Mouse (Mus musculus): ENCODE data around the gene Gon7. TPM values are rescaled to one million over a fixed set of nuclear protein-coding genes. Genes with fewer than 3 reads are reported as not detected.

Gon7 gene
- polyA plus RNA-seq (2015; fragmentation: Nextera tagmentation; extraction: Ambion mirVana): 29.3 and 34.0 TPM in 2 replicates

DNA sequence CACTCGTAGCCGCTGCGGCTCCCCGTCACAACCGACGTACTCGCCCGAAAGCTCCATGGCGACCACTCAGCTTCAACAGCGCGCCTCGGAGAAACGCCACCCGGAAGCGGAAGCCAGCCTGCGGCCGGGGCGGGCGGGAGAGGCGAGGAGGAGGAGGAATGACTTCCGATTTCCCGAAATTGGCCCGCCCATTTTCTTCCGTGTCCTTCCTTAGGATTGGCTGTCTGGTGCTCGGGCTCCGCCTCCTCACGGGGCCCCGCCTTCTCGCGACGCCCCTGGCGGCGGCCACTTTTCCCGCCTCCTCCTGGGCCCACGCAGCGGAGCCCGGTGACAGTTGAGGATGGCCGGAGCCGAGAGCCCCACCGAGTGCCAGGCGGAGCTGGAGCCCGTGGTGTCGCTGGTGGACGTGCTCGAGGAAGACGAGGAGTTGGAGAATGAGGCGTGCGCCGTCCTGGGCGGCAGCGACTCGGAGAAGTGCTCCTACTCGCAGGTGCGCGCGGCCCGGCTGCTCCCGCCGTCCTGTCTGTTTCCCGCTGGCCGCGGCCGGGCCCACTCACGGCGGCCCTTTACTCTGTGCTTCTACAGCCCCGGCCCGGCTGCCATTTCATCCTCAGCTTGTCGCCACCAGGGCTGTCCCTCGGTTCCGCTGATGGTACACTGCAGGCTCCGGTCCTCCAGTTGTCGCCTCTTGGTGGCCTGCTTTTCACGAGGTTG, at the start of gene Gon7, which contains the start of the genes Gm28051 and Ubr7:
Gene Gon7 (minus strand): TSS at position 115 of the 714 bp plus-strand sequence.
Gene Gm28051 (minus strand): TSS at position 77 of the 714 bp plus-strand sequence.
Gene Ubr7 (plus strand): TSS at position 279 of the 714 bp plus-strand sequence.
- Histone ChIP-seq H3K27ac (ENCODE audit: low read length) (peak within 1 kb of the TSS; percentile 82), H3K36me3 (ENCODE audit: insufficient read depth, low read length) (peaks cover 4% of the 10 kb centered on the region; the same call in 1 of the 2 replicates), H3K4me1 (ENCODE audit: insufficient read depth, low read length) (peaks cover 15% of the 10 kb centered on the region), H3K4me2 (replicated peaks; ENCODE audit: low read depth, low read length) (peak within 1 kb of the TSS; percentile 79), H3K27me3 (ENCODE audit: insufficient read depth, low read length) (no peaks in the 10 kb centered on the region), H3K9me3 (ENCODE audit: low read length) (no peaks in the 10 kb centered on the region), H3K9ac (replicated peaks; ENCODE audit: low read length) (peak within 1 kb of the TSS; percentile 79), H3K4me3 (ENCODE audit: low read length) (peak within 1 kb of the TSS; percentile 79)
- peak; percentile 96 for ATAC-seq (ENCODE audit: low FRiP score, low TSS enrichment)
- WGBS: under 1% methylated on average over 73 of the region's 73 CpGs

DNA sequence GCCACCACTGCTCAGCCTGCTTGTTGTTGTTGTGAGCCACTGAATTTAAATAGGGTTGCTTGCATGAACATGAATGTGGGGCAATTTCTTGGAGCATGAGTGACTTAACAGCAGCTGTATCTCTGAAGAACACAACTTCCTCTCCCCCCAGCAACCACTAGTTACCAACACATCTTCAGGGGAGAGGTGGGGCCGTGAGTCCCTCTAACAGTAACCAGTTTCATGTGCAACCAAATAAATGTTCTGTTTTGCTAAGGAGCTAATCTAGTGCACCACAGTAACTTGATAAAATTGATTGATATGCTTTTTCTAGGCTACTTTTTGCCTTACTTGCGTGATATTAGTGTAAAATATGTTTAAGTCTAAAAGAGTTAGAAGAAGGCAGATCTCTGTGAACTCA, 41.9 kb upstream of the Gon7 start:
- ATAC-seq (ENCODE audit: low FRiP score, low TSS enrichment): no peak
- H3K4me3 ChIP-seq (ENCODE audit: low read length): no peak overlapping the region
- peaks cover 8% of the 10 kb centered on the region; the same call in 1 of the 2 replicates for H3K36me3 ChIP-seq (ENCODE audit: insufficient read depth, low read length)
- WGBS: 88% methylated on average over 2 of the region's 2 CpGs
- no peaks in the 10 kb centered on the region for H3K4me1 ChIP-seq (ENCODE audit: insufficient read depth, low read length)
- no peak overlapping the region for H3K27ac ChIP-seq (ENCODE audit: low read length)
- no peak overlapping the region for H3K9ac ChIP-seq (replicated peaks; ENCODE audit: low read length)
- no peak overlapping the region for H3K4me2 ChIP-seq (replicated peaks; ENCODE audit: low read depth, low read length)
- H3K27me3 ChIP-seq (ENCODE audit: insufficient read depth, low read length): no peaks in the 10 kb centered on the region
- H3K9me3 ChIP-seq (ENCODE audit: low read length): no peaks in the 10 kb centered on the region

DNA sequence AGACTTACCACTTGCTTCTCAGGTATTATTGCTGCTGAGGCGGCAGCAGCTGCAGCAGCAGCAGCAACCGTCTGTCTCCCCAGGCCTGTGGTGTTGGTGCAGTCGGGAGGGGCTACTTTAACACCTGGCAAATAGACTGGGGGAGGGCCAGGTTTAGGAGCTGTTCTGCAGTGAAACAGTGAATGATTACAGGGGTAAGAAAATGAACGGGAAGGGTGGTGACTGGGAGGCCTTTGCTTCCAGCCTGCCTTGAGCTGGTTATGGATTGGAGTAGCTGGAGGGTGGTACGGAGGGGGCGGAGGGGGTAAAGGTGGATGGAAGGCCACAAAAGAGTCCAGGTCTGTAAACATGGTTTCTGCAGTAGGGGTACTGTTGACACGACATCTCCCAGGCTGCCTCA, 30.3 kb upstream of the Gon7 start:
- WGBS: 79% methylated on average over 7 of the region's 7 CpGs
- Histone ChIP-seq H3K36me3 (ENCODE audit: insufficient read depth, low read length) (peaks cover 53% of the 10 kb centered on the region), H3K9me3 (ENCODE audit: low read length) (no peaks in the 10 kb centered on the region), H3K27me3 (ENCODE audit: insufficient read depth, low read length) (no peaks in the 10 kb centered on the region), H3K4me3 (ENCODE audit: low read length) (no peak overlapping the region), H3K4me1 (ENCODE audit: insufficient read depth, low read length) (no peaks in the 10 kb centered on the region), H3K4me2 (replicated peaks; ENCODE audit: low read depth, low read length) (no peak overlapping the region), H3K27ac (ENCODE audit: low read length) (no peak overlapping the region), H3K9ac (replicated peaks; ENCODE audit: low read length) (no peak overlapping the region)
- ATAC-seq (ENCODE audit: low FRiP score, low TSS enrichment): no peak

DNA sequence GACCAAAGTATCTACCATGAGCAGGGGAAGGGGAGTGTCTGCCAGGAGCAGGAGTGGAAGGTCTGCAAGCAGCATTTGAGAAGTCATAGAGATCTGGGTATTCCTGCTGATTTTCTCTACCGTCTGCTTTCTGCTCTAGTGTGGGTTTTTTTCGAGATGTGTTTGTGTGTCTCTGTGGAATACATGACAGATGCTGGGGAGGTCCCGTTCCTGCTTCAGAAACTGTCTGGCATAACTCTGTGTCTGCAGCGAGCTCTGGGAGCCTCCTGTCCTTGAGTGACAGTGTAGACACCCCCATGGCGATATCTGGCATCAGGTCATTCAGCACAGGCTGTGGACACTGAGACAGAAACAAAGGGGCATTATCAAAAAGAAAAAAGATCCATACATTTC, 28.0 kb upstream of the Gon7 start:
- Histone ChIP-seq H3K4me2 (replicated peaks; ENCODE audit: low read depth, low read length) (no peak overlapping the region), H3K27me3 (ENCODE audit: insufficient read depth, low read length) (no peaks in the 10 kb centered on the region), H3K9me3 (ENCODE audit: low read length) (no peaks in the 10 kb centered on the region), H3K27ac (ENCODE audit: low read length) (no peak overlapping the region), H3K4me1 (ENCODE audit: insufficient read depth, low read length) (no peaks in the 10 kb centered on the region), H3K36me3 (ENCODE audit: insufficient read depth, low read length) (peaks cover 40% of the 10 kb centered on the region), H3K9ac (replicated peaks; ENCODE audit: low read length) (no peak overlapping the region), H3K4me3 (ENCODE audit: low read length) (no peak overlapping the region)
- ATAC-seq (ENCODE audit: low FRiP score, low TSS enrichment): no peak
- WGBS: 90% methylated on average over 5 of the region's 5 CpGs

DNA sequence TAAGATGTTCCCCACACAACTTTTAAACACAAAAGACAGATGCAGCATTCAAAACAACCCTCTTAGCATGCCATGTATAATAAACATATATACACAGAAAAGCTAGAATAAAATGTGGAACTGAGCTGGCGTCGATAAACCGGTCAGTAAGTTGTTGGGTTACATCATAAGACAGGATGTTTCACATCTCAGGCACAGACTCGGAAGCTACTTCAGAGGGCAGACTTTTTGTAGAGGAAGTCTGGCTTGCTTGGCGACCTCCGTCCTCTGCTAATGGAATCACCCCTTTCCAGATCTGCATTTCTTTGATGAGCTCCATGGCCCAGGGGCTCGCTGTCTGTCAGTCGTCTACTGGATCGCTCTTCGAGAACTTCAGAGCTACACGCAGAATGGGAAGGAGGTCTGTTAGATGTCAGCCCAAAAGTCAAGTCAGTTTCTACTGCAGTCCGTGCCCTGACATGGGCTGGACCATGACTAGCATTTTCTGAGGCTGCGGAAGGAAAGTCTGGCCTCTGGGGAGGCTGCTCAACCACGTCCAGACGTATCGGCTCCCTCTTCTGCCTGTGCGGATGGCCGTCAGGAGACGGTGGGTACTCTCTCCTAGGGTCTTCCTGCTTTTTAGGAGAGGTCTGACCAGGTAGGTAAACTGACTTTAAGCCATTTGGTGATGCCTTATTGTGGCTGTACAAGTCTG, 27.4 kb upstream of the Gon7 start:
- Histone ChIP-seq H3K27me3 (ENCODE audit: insufficient read depth, low read length) (no peaks in the 10 kb centered on the region), H3K9me3 (ENCODE audit: low read length) (no peaks in the 10 kb centered on the region), H3K4me1 (ENCODE audit: insufficient read depth, low read length) (no peaks in the 10 kb centered on the region), H3K27ac (ENCODE audit: low read length) (no peak overlapping the region), H3K4me3 (ENCODE audit: low read length) (no peak overlapping the region), H3K9ac (replicated peaks; ENCODE audit: low read length) (no peak overlapping the region), H3K4me2 (replicated peaks; ENCODE audit: low read depth, low read length) (no peak overlapping the region), H3K36me3 (ENCODE audit: insufficient read depth, low read length) (peaks cover 35% of the 10 kb centered on the region)
- 89% methylated on average over 19 of the region's 19 CpGs for WGBS
- no peak for ATAC-seq (ENCODE audit: low FRiP score, low TSS enrichment)

DNA sequence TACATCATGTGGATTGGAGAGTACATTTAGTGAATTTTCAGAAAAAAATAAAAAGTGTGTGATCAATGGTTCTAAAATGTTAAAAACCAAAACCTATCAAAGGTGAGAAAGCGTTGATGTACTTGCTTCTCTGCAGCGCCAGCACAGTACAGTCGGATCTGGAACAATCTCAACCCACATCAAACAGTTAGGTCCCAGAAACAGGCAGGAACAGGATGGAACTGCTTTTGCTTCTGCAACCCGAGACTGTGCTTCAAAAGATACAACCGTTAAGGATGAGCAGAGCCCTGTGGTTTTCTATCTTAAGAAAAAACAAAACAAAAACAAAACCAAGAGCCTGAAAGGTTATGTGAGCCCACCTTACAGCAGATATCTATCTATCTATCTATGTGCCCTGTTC, 25.2 kb upstream of the Gon7 start:
- H3K4me3 ChIP-seq (ENCODE audit: low read length): no peak overlapping the region
- 84% methylated on average over 5 of the region's 5 CpGs for WGBS
- ATAC-seq (ENCODE audit: low FRiP score, low TSS enrichment): no peak
- no peaks in the 10 kb centered on the region for H3K9me3 ChIP-seq (ENCODE audit: low read length)
- H3K36me3 ChIP-seq (ENCODE audit: insufficient read depth, low read length): peaks cover 27% of the 10 kb centered on the region
- H3K27me3 ChIP-seq (ENCODE audit: insufficient read depth, low read length): no peaks in the 10 kb centered on the region
- H3K27ac ChIP-seq (ENCODE audit: low read length): no peak overlapping the region
- no peak overlapping the region for H3K9ac ChIP-seq (replicated peaks; ENCODE audit: low read length)
- H3K4me1 ChIP-seq (ENCODE audit: insufficient read depth, low read length): no peaks in the 10 kb centered on the region
- H3K4me2 ChIP-seq (replicated peaks; ENCODE audit: low read depth, low read length): no peak overlapping the region

DNA sequence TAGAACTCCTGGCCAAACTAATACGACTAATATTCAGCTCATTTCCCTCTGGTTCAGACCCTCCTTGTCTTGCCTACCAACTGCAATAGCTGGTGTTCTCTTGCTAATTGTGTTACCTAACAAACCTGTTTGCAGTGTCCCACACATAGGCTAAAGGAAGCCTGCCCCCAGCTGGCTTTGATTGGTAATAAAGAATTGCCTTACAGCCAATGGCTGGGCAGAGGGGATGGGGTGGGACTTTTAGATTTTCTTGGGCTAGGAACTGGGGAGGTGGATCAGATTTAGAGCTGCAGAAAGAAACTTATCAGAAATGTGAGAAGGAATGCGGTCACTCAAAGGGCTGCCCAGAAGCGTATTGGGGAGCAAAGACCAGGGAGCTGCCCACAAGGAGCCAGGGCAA, 21.8 kb upstream of the Gon7 start:
- peaks cover 28% of the 10 kb centered on the region; the same call in 1 of the 2 replicates for H3K36me3 ChIP-seq (ENCODE audit: insufficient read depth, low read length)
- H3K27me3 ChIP-seq (ENCODE audit: insufficient read depth, low read length): no peaks in the 10 kb centered on the region
- 50% methylated on average over 3 of the region's 3 CpGs for WGBS
- H3K4me1 ChIP-seq (ENCODE audit: insufficient read depth, low read length): no peaks in the 10 kb centered on the region
- H3K4me2 ChIP-seq (replicated peaks; ENCODE audit: low read depth, low read length): no peak overlapping the region
- H3K27ac ChIP-seq (ENCODE audit: low read length): no peak overlapping the region
- H3K9ac ChIP-seq (replicated peaks; ENCODE audit: low read length): no peak overlapping the region
- H3K9me3 ChIP-seq (ENCODE audit: low read length): no peaks in the 10 kb centered on the region
- ATAC-seq (ENCODE audit: low FRiP score, low TSS enrichment): peak; percentile 61; the same call in 1 of the 2 replicates
- H3K4me3 ChIP-seq (ENCODE audit: low read length): no peak overlapping the region

DNA sequence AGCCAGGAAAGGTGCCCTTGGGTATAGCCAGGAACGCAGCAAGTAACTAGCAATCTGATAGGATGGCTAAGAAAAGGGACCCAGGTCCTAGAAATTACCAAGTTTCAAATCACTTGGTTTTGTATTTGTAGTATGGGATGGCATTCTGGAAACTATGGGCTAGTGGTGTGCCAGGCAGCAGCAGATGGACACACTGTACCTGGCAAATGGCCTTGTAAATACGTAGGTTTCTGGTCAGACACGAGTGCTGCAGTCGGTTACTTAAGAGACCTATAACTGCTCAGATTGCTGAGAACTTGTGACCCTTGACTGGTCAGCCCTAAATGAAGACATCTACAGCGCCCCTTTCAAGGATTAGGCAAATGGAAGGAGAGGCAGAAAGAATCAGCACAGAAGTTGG, 20.5 kb upstream of the Gon7 start:
- 82% methylated on average over 5 of the region's 5 CpGs for WGBS
- H3K4me1 ChIP-seq (ENCODE audit: insufficient read depth, low read length): no peaks in the 10 kb centered on the region

DNA sequence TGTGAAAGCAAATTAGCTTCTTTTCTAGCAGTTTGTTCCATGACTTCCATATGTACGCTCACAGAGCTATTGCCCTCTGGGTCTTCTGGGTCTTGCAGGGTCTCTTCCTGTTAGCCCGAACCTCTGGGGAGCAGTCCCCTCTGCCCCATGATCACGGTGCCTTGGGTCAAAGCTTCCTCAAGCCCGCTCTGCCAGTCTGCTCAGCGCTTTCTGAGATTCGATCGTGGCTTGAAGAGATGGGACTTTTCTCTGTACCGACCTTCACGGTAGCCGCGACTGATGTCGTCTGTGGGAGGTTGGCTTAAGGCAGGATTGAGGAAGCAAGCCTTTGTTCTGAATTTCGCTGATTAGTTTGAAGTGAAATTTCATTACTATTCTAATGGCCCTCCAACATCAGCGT, 18.4 kb upstream of the Gon7 start:
- H3K4me2 ChIP-seq (replicated peaks; ENCODE audit: low read depth, low read length): no peak overlapping the region
- H3K9ac ChIP-seq (replicated peaks; ENCODE audit: low read length): no peak overlapping the region
- H3K36me3 ChIP-seq (ENCODE audit: insufficient read depth, low read length): peaks cover 39% of the 10 kb centered on the region
- H3K27ac ChIP-seq (ENCODE audit: low read length): no peak overlapping the region
- no peaks in the 10 kb centered on the region for H3K27me3 ChIP-seq (ENCODE audit: insufficient read depth, low read length)
- H3K4me3 ChIP-seq (ENCODE audit: low read length): no peak overlapping the region
- H3K4me1 ChIP-seq (ENCODE audit: insufficient read depth, low read length): no peaks in the 10 kb centered on the region
- WGBS: 91% methylated on average over 14 of the region's 14 CpGs
- ATAC-seq (ENCODE audit: low FRiP score, low TSS enrichment): no peak
- no peaks in the 10 kb centered on the region for H3K9me3 ChIP-seq (ENCODE audit: low read length)

More for the DNA sequence above, 20.5 kb upstream of the Gon7 start:
- no peak overlapping the region for H3K9ac ChIP-seq (replicated peaks; ENCODE audit: low read length)
- no peak overlapping the region for H3K27ac ChIP-seq (ENCODE audit: low read length)
- H3K4me3 ChIP-seq (ENCODE audit: low read length): no peak overlapping the region
- no peak overlapping the region for H3K4me2 ChIP-seq (replicated peaks; ENCODE audit: low read depth, low read length)
- no peaks in the 10 kb centered on the region for H3K27me3 ChIP-seq (ENCODE audit: insufficient read depth, low read length)
- ATAC-seq (ENCODE audit: low FRiP score, low TSS enrichment): no peak
- H3K36me3 ChIP-seq (ENCODE audit: insufficient read depth, low read length): peaks cover 21% of the 10 kb centered on the region; the same call in 1 of the 2 replicates
- no peaks in the 10 kb centered on the region for H3K9me3 ChIP-seq (ENCODE audit: low read length)

DNA sequence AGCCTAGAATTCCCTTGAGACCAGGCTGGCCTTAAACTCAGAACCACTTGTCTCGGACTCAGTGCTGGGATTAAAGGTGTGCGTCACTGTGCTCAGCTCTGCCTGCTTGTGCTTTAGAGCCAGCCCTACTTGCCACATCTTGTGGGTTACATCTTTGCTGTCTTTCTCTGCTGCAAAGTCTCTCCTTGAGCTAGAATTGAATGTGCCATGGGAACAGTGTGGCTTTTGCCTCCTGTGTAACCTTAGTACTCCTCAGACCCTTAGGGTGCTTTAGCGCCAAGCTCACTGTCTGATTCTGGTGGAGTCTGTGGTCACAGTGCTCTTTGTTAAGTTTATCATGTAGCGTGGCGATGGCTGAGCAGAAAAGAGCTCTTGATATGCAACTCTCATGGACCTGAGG, 15.1 kb upstream of the Gon7 start:
- Histone ChIP-seq H3K4me2 (replicated peaks; ENCODE audit: low read depth, low read length) (no peak overlapping the region), H3K36me3 (ENCODE audit: insufficient read depth, low read length) (peaks cover 64% of the 10 kb centered on the region)

More for the DNA sequence above, 15.1 kb upstream of the Gon7 start:
- Histone ChIP-seq H3K9ac (replicated peaks; ENCODE audit: low read length) (no peak overlapping the region), H3K4me3 (ENCODE audit: low read length) (no peak overlapping the region), H3K9me3 (ENCODE audit: low read length) (no peaks in the 10 kb centered on the region), H3K27ac (ENCODE audit: low read length) (no peak overlapping the region), H3K4me1 (ENCODE audit: insufficient read depth, low read length) (no peaks in the 10 kb centered on the region), H3K27me3 (ENCODE audit: insufficient read depth, low read length) (no peaks in the 10 kb centered on the region)
- 91% methylated on average over 5 of the region's 5 CpGs for WGBS
- no peak for ATAC-seq (ENCODE audit: low FRiP score, low TSS enrichment)
